Mouse (Mus musculus) left cerebral cortex, adult 2 months (tissue): Measurements from ENCODE around the gene Caskin2. TPM values are rescaled to one million over a fixed set of nuclear protein-coding genes. Genes with fewer than 3 reads are reported as not detected.
A peak's percentile ranks its signal among the peaks of the same experiment; 100 is the strongest.

Experiments used
- DNase-seq, 2 experiments: peaks; one replicate each; pipeline ENCODE4 v3.0.0; 2021 to 2022; ENCODE audit warnings: low spot score in 2 of 2, mixed read lengths in 1 of 2; ENCODE audit errors: extremely low spot score in 1 of 2
- H3K27ac ChIP-seq: fragments of 200-600 bp; 2 replicates; pipeline ENCODE4 v1.8.1; 2022
- H3K4me3 ChIP-seq: fragments of 200-600 bp; 2 replicates; pipeline ENCODE4 v1.8.1; 2022
- CTCF ChIP-seq: fragments of 200-600 bp; IDR thresholded peaks from 2 replicates; pipeline ENCODE4 v1.8.1; 2022; ENCODE audit warnings: antibody characterized with exemption, mild to moderate bottlenecking, moderate library complexity
- intact Hi-C: fragments of 180-260 bp; cut with DNase I; formaldehyde crosslinking; loops from one replicate; pipeline ENCODE4 v1.15.1; 2025
- total RNA-seq, 2 experiments: library from RNA; stranded (reverse); gene quantifications; 2 replicates each; pipeline ENCODE4 v1.2.3; 2021

The Caskin2 gene
- total RNA-seq, 2 experiments from 2014 or later: 18.1 to 18.8 TPM

- H3K4me3 ChIP-seq: no peak overlapping the region
- no peak for TF ChIP-seq CTCF
- DNase-seq: no peak
- intact Hi-C loops: no loop called here
- no peak overlapping the region for H3K27ac ChIP-seq
Measured at GRCm38 (mm10) chr11:115829036-115829435, 15.6 kb upstream of the Caskin2 start.

- intact Hi-C loops: no loop called here
- DNase-seq: no peak
- no peak for TF ChIP-seq CTCF
- Histone ChIP-seq H3K27ac (no peak overlapping the region), H3K4me3 (no peak overlapping the region)
Measured at GRCm38 (mm10) chr11:115827624-115828023, 14.2 kb upstream of the Caskin2 start.

GRCm38 (mm10) chr11:115826487-115826886 is 13.0 kb upstream of the Caskin2 start:
- no peak for DNase-seq
- intact Hi-C loops: no loop called here
- Histone ChIP-seq H3K4me3 (no peak overlapping the region), H3K27ac (no peak overlapping the region)
- no peak for TF ChIP-seq CTCF

- DNase-seq: no peak
- TF ChIP-seq CTCF: no peak
- no peak overlapping the region for H3K27ac ChIP-seq
- H3K4me3 ChIP-seq: no peak overlapping the region
- intact Hi-C loops: no loop called here
Measured at GRCm38 (mm10) chr11:115824813-115825212, 11.4 kb upstream of the Caskin2 start.

GRCm38 (mm10) chr11:115823774-115824740 is 10.6 kb upstream of the Caskin2 start, which contains the start of gene Llgl2:
Llgl2 (plus strand) TSS chr11:115824049.
- peak; percentile 68 for DNase-seq
- intact Hi-C loops: no loop called here
- TF ChIP-seq CTCF: no peak; the same call in 1 of the 2 replicates

GRCm38 (mm10) chr11:115821001-115821400 is 7.6 kb upstream of the Caskin2 start:
- Histone ChIP-seq H3K4me3 (no peak overlapping the region), H3K27ac (no peak overlapping the region)
- DNase-seq: no peak
- no peak for TF ChIP-seq CTCF
- intact Hi-C loops: no loop called here

More at GRCm38 (mm10) chr11:115823774-115824740, 10.6 kb upstream of the Caskin2 start, which contains the start of gene Llgl2:
- peak within 1 kb of the TSS; percentile 69 for H3K4me3 ChIP-seq
- no peak within 1 kb of the TSS for H3K27ac ChIP-seq

- intact Hi-C loops: loop anchor here (10.0 kb wide), 1 partner anchor 325 kb away; the partner anchor contains the start of gene Nt5c
- DNase-seq: no peak
- H3K4me3 ChIP-seq: no peak overlapping the region
- H3K27ac ChIP-seq: no peak overlapping the region
- TF ChIP-seq CTCF: no peak
Measured at GRCm38 (mm10) chr11:115819915-115820623, 6.6 kb upstream of the Caskin2 start.

- intact Hi-C loops: loop anchor here (10.0 kb wide), 1 partner anchor 323 kb away; the partner anchor contains the start of gene Nt5c
- Histone ChIP-seq H3K27ac (no peak overlapping the region), H3K4me3 (no peak overlapping the region)
- DNase-seq: no peak
- peak; percentile 17 for TF ChIP-seq CTCF
Measured at GRCm38 (mm10) chr11:115817331-115817730, 3.9 kb upstream of the Caskin2 start.

- Histone ChIP-seq H3K27ac (peak within 1 kb of the TSS; percentile 55), H3K4me3 (peak within 1 kb of the TSS; percentile 73)
- intact Hi-C loops: loop anchor here (1.0 to 10.0 kb wide), 3 partner anchors 93 to 320 kb away; partner anchors contain the start of gene Nt5c
- peak; percentile 87 to 91 for DNase-seq
- no peak; the same call in 1 of the 2 replicates for TF ChIP-seq CTCF
Measured at GRCm38 (mm10) chr11:115814605-115815450, 1.4 kb upstream of the Caskin2 start, which contains the start of gene Tsen54. Tsen54 (plus strand) TSS chr11:115814724.

- H3K4me3 ChIP-seq: peak overlapping the region; percentile 73
- peak overlapping the region; percentile 66 for H3K27ac ChIP-seq
- no peak for TF ChIP-seq CTCF
- intact Hi-C loops: loop anchor here (1.0 to 10.0 kb wide), 3 partner anchors 32 to 318 kb away; partner anchors contain the start of gene Nt5c
- no peak for DNase-seq
Measured at GRCm38 (mm10) chr11:115812533-115813420, 662 bp downstream of the Caskin2 start.
